Comparison of ENCODE assay signal across 14 mouse cellular contexts in genomic region chr8:64877630-64878312, GRCm38 (mm10). TPM values are rescaled to one million over a fixed set of nuclear protein-coding genes. Genes with fewer than 3 reads are reported as not detected.
A peak's percentile ranks its signal among the peaks of the same experiment; 100 is the strongest.
DNase-seq lines count a peak whose midpoint lies in the region; ATAC-seq and TF ChIP-seq lines count a peak whose summit lies in the region.
"Had no signal": no experiment of that assay in that cellular context is flagged by ENCODE, and none has a peak within 500 bp of the region (broad histone marks: within the 10 kb centered on the region; RNA-seq: fewer than 3 reads in every experiment).

No protein-coding gene starts in this region.

- WGBS in liver, adult 2 months, result 43% methylated on average over 22 of the region's 22 CpGs
- WGBS in liver, embryonic 12.5 days (ENCODE audit: insufficient replicate concordance), result 74% methylated on average over 22 of the region's 22 CpGs
- WGBS in lung, embryonic 16.5 days, result 67% methylated on average over 22 of the region's 22 CpGs
- 95% methylated on average over 22 of the region's 22 CpGs for WGBS in thymus, adult 2 months

- no peak overlapping the region for H3K27ac ChIP-seq in liver, adult 2 months (replicated peaks; ENCODE audit: insufficient read depth, low read depth, low read length)
- H3K27ac ChIP-seq in liver, embryonic 12.5 days, result no peak overlapping the region
- H3K27ac ChIP-seq in lung, embryonic 16.5 days (ENCODE audit: low read length), result no peak overlapping the region
- H3K27ac ChIP-seq in thymus, adult 2 months (ENCODE audit: control insufficient read depth, insufficient read depth, low read length), result no peak overlapping the region
- no peak overlapping the region for H3K27ac ChIP-seq in gastrocnemius, adult 2 months
- H3K27ac ChIP-seq: embryonic facial prominence, embryonic 12.5 days; forebrain, embryonic 12.5 days; hindbrain, embryonic 10.5 days; layer of hippocampus, adult 2 months; liver, embryonic 15.5 days; midbrain, embryonic 15.5 days had no signal

- H3K4me3 ChIP-seq in liver, adult 2 months (ENCODE audit: insufficient read depth, low read depth, low read length), result no peak overlapping the region
- no peak overlapping the region for H3K4me3 ChIP-seq in liver, embryonic 12.5 days
- no peak overlapping the region for H3K4me3 ChIP-seq in lung, embryonic 16.5 days (ENCODE audit: low read length)
- no peak overlapping the region for H3K4me3 ChIP-seq in thymus, adult 2 months (ENCODE audit: control insufficient read depth, insufficient read depth, low read length)
- no peak overlapping the region for H3K4me3 ChIP-seq in gastrocnemius, adult 2 months
- H3K4me3 ChIP-seq: embryonic facial prominence, embryonic 12.5 days; forebrain, embryonic 12.5 days; hindbrain, embryonic 10.5 days; layer of hippocampus, adult 2 months; liver, embryonic 15.5 days; midbrain, embryonic 15.5 days had no signal

- H3K79me2 ChIP-seq in liver, adult 2 months (ENCODE audit: control insufficient read depth, insufficient read depth, low read length), result no peaks in the 10 kb centered on the region

- intact Hi-C loops in gastrocnemius, adult 2 months (cut with DNase I), result no loop called here

- peak; percentile 21 for DNase-seq in liver, adult 2 months (ENCODE audit: extremely low read depth, low read depth, low spot score)
- DNase-seq in adrenal gland, adult 2 months, result peak; percentile 35
- DNase-seq in adrenal gland, postnatal 36 days, result peak; percentile 39 to 52
- no peak for DNase-seq in thymus, adult 2 months
- no peak for DNase-seq in gastrocnemius, adult 2 months
- DNase-seq: gastrocnemius, postnatal 10 days had no signal

- no peaks in the 10 kb centered on the region for H3K36me3 ChIP-seq in liver, adult 2 months (ENCODE audit: control insufficient read depth, insufficient read depth, low read length)
- no peaks in the 10 kb centered on the region for H3K36me3 ChIP-seq in liver, embryonic 12.5 days
- H3K36me3 ChIP-seq in lung, embryonic 16.5 days (ENCODE audit: control insufficient read depth, insufficient read depth, low read length), result no peaks in the 10 kb centered on the region
- H3K36me3 ChIP-seq in thymus, adult 2 months (ENCODE audit: control insufficient read depth, insufficient read depth, low read length), result no peaks in the 10 kb centered on the region
- H3K36me3 ChIP-seq: embryonic facial prominence, embryonic 12.5 days; forebrain, embryonic 12.5 days; hindbrain, embryonic 10.5 days; liver, embryonic 15.5 days; midbrain, embryonic 15.5 days had no signal

- H3K4me2 ChIP-seq in liver, embryonic 12.5 days, result no peak overlapping the region
- H3K4me2 ChIP-seq in lung, embryonic 16.5 days (ENCODE audit: low read depth, low read length), result no peak overlapping the region
- H3K4me2 ChIP-seq: embryonic facial prominence, embryonic 12.5 days; forebrain, embryonic 12.5 days; liver, embryonic 15.5 days; midbrain, embryonic 15.5 days had no signal

- no peak overlapping the region for H3K9ac ChIP-seq in liver, adult 2 months (ENCODE audit: low read depth, low read length)
- no peak overlapping the region for H3K9ac ChIP-seq in liver, embryonic 12.5 days
- H3K9ac ChIP-seq in lung, embryonic 16.5 days (ENCODE audit: low read length), result no peak overlapping the region
- H3K9ac ChIP-seq: embryonic facial prominence, embryonic 12.5 days; forebrain, embryonic 12.5 days; liver, embryonic 15.5 days; midbrain, embryonic 15.5 days had no signal

- TF ChIP-seq POLR2A in liver, adult 2 months (IDR thresholded peaks at IDR 0.05; ENCODE audit: extremely low read depth, insufficient read depth, low read length), result no peak
- no peak for TF ChIP-seq POLR2A in thymus, adult 2 months (IDR thresholded peaks at IDR 0.05; ENCODE audit: control insufficient read depth, extremely low read depth, insufficient read depth, low read length, poor library complexity)

- no peaks in the 10 kb centered on the region for H3K27me3 ChIP-seq in liver, adult 2 months (ENCODE audit: control insufficient read depth, insufficient read depth, low read length)
- H3K27me3 ChIP-seq in liver, embryonic 12.5 days (replicated peaks), result no peaks in the 10 kb centered on the region
- no peaks in the 10 kb centered on the region for H3K27me3 ChIP-seq in lung, embryonic 16.5 days (ENCODE audit: control insufficient read depth, insufficient read depth, low read depth, low read length)
- no peaks in the 10 kb centered on the region for H3K27me3 ChIP-seq in thymus, adult 2 months (ENCODE audit: control insufficient read depth, insufficient read depth, low read length)
- H3K27me3 ChIP-seq: embryonic facial prominence, embryonic 12.5 days; forebrain, embryonic 12.5 days; liver, embryonic 15.5 days; midbrain, embryonic 15.5 days had no signal

- ATAC-seq in liver, embryonic 12.5 days, result no peak
- ATAC-seq in lung, embryonic 16.5 days (ENCODE audit: low read depth), result peak; percentile 49; the same call in 1 of the 2 replicates
- ATAC-seq: midbrain, embryonic 15.5 days had no signal

- H3K9me3 ChIP-seq in liver, embryonic 12.5 days (replicated peaks), result no peaks in the 10 kb centered on the region
- H3K9me3 ChIP-seq in lung, embryonic 16.5 days (ENCODE audit: control insufficient read depth, low read length), result no peaks in the 10 kb centered on the region
- H3K9me3 ChIP-seq: embryonic facial prominence, embryonic 12.5 days; forebrain, embryonic 12.5 days; hindbrain, embryonic 10.5 days; liver, embryonic 15.5 days; midbrain, embryonic 15.5 days had no signal

- no peaks in the 10 kb centered on the region for H3K4me1 ChIP-seq in liver, adult 2 months (ENCODE audit: control insufficient read depth, insufficient read depth, low read length)
- no peaks in the 10 kb centered on the region for H3K4me1 ChIP-seq in liver, embryonic 12.5 days
- no peaks in the 10 kb centered on the region; the same call in 1 of the 2 replicates for H3K4me1 ChIP-seq in lung, embryonic 16.5 days (replicated peaks; ENCODE audit: control insufficient read depth, insufficient read depth, low read length)
- 0 out of 2 replicates have a peak, but pooled peaks cover 3% of the 10 kb centered on the region for H3K4me1 ChIP-seq in thymus, adult 2 months (replicated peaks; ENCODE audit: control insufficient read depth, insufficient read depth, low read length)
- H3K4me1 ChIP-seq: embryonic facial prominence, embryonic 12.5 days; forebrain, embryonic 12.5 days; liver, embryonic 15.5 days; midbrain, embryonic 15.5 days had no signal

- no peak for TF ChIP-seq CTCF in liver, adult 2 months (IDR thresholded peaks at IDR 0.05; ENCODE audit: low read depth, low read length)
- TF ChIP-seq CTCF in thymus, adult 2 months (IDR thresholded peaks at IDR 0.05; ENCODE audit: borderline replicate concordance, control insufficient read depth, extremely low read depth, insufficient read depth, low read length, poor library complexity), result no peak
- no peak for TF ChIP-seq CTCF in gastrocnemius, adult 2 months (IDR thresholded peaks at IDR 0.05)

RNA-seq across cellular contexts. Expression of gene Klhl2, which starts 28.0 kb away (rescaled TPM):
- total RNA-seq in liver, adult 2 months (2014; rRNA removed), result 26.5 and 31.0 TPM in 2 replicates
- polyA plus RNA-seq in liver, adult 2 months (2012; rRNA removed), result 10.1 and 11.4 TPM in 2 replicates
- polyA plus RNA-seq in liver, embryonic 12.5 days (2016; fragmentation: Nextera tagmentation; extraction: Ambion mirVana), result 6.9 and 8.2 TPM in 2 replicates
- total RNA-seq in adrenal gland, adult 2 months (2021), result 10 to 100 TPM; 72.8 to 86.4 TPM
- 13.4 and 13.8 TPM in 2 replicates for polyA plus RNA-seq in adrenal gland, adult 2 months (2012; rRNA removed)
- total RNA-seq in adrenal gland, postnatal 36 days (2021), result 10 to 100 TPM; 63.8 to 79.3 TPM
- polyA plus RNA-seq in lung, embryonic 16.5 days (2015; fragmentation: Nextera tagmentation; extraction: Ambion mirVana), result 3.9 and 4.2 TPM in 2 replicates
- 7.5 and 8.2 TPM in 2 replicates for polyA plus RNA-seq in thymus, adult 2 months (2012; rRNA removed)
- 1 to 10 TPM; 7.9 to 8.7 TPM for total RNA-seq in gastrocnemius, adult 2 months (2021)

Comparison
In these comparisons a context has a peak if more than half of its experiments do, and no peak if none do; other contexts are left out.
1. DNase-seq: peak in liver, adult 2 months (single experiment), adrenal gland, adult 2 months (single experiment) and adrenal gland, postnatal 36 days (2 of 2); none in thymus, adult 2 months (single experiment) and gastrocnemius, adult 2 months (single experiment).